Mouse (Mus musculus) midbrain, embryonic 16.5 days (tissue): ENCODE data around the gene Tnfrsf9. TPM values are rescaled to one million over a fixed set of nuclear protein-coding genes. Genes with fewer than 3 reads are reported as not detected.

Source experiments
- ATAC-seq: fragments of 200-750 bp; cut with Nextera tagmentation; 2 replicates; pipeline ENCODE4 v1.8.0; 2017; ENCODE audit warnings: moderate TSS enrichment
- H3K27ac ChIP-seq: fragments of 300-500 bp; sonication (generic); 2 replicates; pipeline ENCODE4 v1.5.1; 2014; ENCODE audit warnings: mild to moderate bottlenecking, low read length, mixed read lengths
- H3K27me3 ChIP-seq: fragments of 300-500 bp; sonication (generic); 2 replicates; pipeline ENCODE4 v1.6.1; 2014; ENCODE audit warnings: low read depth, low read length, mixed read lengths; ENCODE audit not compliant: control insufficient read depth, insufficient read depth
- H3K36me3 ChIP-seq: fragments of 300-500 bp; sonication (generic); 2 replicates; pipeline ENCODE4 v1.6.1; 2014; ENCODE audit warnings: mild to moderate bottlenecking, low read length, moderate library complexity, mixed read lengths; ENCODE audit not compliant: control insufficient read depth, insufficient read depth
- H3K4me1 ChIP-seq: fragments of 300-500 bp; sonication (generic); 2 replicates; pipeline ENCODE4 v1.6.1; 2014; ENCODE audit warnings: mild to moderate bottlenecking, low read length, mixed read lengths; ENCODE audit not compliant: control insufficient read depth, insufficient read depth
- H3K4me2 ChIP-seq: fragments of 300-500 bp; sonication (generic); 2 replicates; pipeline ENCODE4 v1.6.1; 2014; ENCODE audit warnings: mild to moderate bottlenecking, low read length, mixed read lengths
- H3K4me3 ChIP-seq: fragments of 300-500 bp; sonication (generic); 2 replicates; pipeline ENCODE4 v1.5.1; 2014; ENCODE audit warnings: low read depth, mild to moderate bottlenecking, low read length, moderate library complexity, mixed read lengths
- H3K9ac ChIP-seq: fragments of 300-500 bp; sonication (generic); 2 replicates; pipeline ENCODE4 v1.6.1; 2014; ENCODE audit warnings: low read depth, low read length, mixed read lengths
- H3K9me3 ChIP-seq: fragments of 300-500 bp; sonication (generic); replicated peaks from 2 replicates; pipeline ENCODE4 v1.6.1; 2014; ENCODE audit warnings: mild to moderate bottlenecking, low read length, mixed read lengths; ENCODE audit not compliant: control insufficient read depth, poor library complexity, severe bottlenecking
- WGBS: fragments of 180-500 bp; shearing (Covaris S2); extraction: QIAGEN DNeasy Blood & Tissue Kit; methylation state at CpG from one replicate; pipeline ENCODE4 v1.1.7; 2014; 5-methylcytosine and 5-hydroxymethylcytosine counted together
- polyA plus RNA-seq: library from polyadenylated mRNA; unstranded; fragments of >200 nt; fragmentation: Nextera tagmentation; extraction: Ambion mirVana; gene quantifications from 2 replicates; pipeline ENCODE4 v1.2.1, GENCODE M21; 2015

Gene Tnfrsf9
- polyA plus RNA-seq, 1 experiment from 2014 or later = 0.38 TPM

DNA sequence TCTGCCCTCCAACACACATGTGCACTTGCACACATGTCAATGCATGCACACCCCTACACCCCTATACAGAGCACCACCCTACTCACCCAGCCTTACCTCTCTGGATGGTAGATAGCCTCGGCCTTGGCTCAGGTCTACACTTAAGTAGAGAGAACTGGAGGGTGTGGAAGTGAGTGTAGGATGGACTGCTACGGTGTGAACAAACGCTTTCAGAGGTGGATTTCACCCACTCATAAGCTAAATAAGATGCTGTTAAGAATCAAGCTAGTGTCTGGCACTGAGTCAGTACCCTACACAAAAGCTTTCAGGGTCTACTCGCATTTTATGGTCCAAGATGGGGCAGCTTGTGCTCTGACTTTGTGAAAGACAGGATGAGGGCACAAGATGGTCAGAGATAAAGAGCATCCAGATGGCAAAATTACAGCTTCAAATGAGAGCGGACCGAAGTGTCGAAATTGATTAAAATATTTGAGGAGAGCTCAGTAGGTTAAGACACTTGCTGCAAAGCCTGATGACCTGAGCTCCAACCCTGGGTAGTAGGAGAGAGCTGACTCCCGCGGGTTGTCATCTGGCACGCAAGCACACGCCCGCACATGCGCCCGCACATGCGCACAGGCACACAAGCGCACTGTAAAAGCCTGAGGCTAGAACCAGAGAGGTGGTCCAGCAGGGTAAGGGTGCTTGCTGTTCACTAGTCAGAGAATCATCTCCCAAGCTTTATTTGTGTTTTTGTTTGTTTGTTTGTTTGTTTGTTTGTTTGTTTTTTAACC is 23.1 kb downstream of the Tnfrsf9 start:
- H3K9me3 ChIP-seq = no peaks in the 10 kb centered on the region
- ATAC-seq = no peak
- WGBS = 80% methylated on average over 16 of the region's 16 CpGs

GRCm38 (mm10) chr4:150938063-150938452 is 23.7 kb downstream of the Tnfrsf9 start:
- H3K27me3 ChIP-seq = no peaks in the 10 kb centered on the region
- no peak overlapping the region for H3K4me3 ChIP-seq
- ATAC-seq = no peak
- peak overlapping the region; percentile 12; the same call in 1 of the 2 replicates for H3K4me2 ChIP-seq
- no peak overlapping the region for H3K27ac ChIP-seq
- H3K4me1 ChIP-seq = no peaks in the 10 kb centered on the region
- H3K9me3 ChIP-seq = no peaks in the 10 kb centered on the region
- H3K9ac ChIP-seq = no peak overlapping the region
- 66% methylated on average over 14 of the region's 14 CpGs for WGBS
- no peaks in the 10 kb centered on the region for H3K36me3 ChIP-seq

More for the DNA sequence above, 23.1 kb downstream of the Tnfrsf9 start:
- no peak overlapping the region for H3K4me3 ChIP-seq
- no peak overlapping the region for H3K27ac ChIP-seq
- H3K36me3 ChIP-seq = no peaks in the 10 kb centered on the region
- H3K27me3 ChIP-seq = no peaks in the 10 kb centered on the region
- no peaks in the 10 kb centered on the region for H3K4me1 ChIP-seq
- no peak overlapping the region for H3K9ac ChIP-seq
- peak overlapping the region; percentile 12; the same call in 1 of the 2 replicates for H3K4me2 ChIP-seq

- H3K4me3 ChIP-seq = no peak overlapping the region
- no peaks in the 10 kb centered on the region for H3K9me3 ChIP-seq
- H3K4me1 ChIP-seq = no peaks in the 10 kb centered on the region
- no peak overlapping the region for H3K4me2 ChIP-seq
- H3K27ac ChIP-seq = no peak overlapping the region
- 66% methylated on average over 13 of the region's 13 CpGs for WGBS
- no peaks in the 10 kb centered on the region for H3K36me3 ChIP-seq
- H3K9ac ChIP-seq = no peak overlapping the region
- ATAC-seq = no peak
- H3K27me3 ChIP-seq = no peaks in the 10 kb centered on the region
Observed at GRCm38 (mm10) chr4:150939991-150940651, 25.8 kb downstream of the Tnfrsf9 start.

DNA sequence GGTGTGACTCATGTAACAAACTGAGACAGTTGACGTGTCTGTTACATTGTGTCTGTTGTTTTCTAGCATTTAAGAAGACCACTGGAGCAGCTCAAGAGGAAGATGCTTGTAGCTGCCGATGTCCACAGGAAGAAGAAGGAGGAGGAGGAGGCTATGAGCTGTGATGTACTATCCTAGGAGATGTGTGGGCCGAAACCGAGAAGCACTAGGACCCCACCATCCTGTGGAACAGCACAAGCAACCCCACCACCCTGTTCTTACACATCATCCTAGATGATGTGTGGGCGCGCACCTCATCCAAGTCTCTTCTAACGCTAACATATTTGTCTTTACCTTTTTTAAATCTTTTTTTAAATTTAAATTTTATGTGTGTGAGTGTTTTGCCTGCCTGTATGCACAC is 30.3 kb downstream of the Tnfrsf9 start:
- no peaks in the 10 kb centered on the region for H3K4me1 ChIP-seq
- H3K36me3 ChIP-seq = no peaks in the 10 kb centered on the region
- ATAC-seq = no peak
- 94% methylated on average over 7 of the region's 7 CpGs for WGBS
- no peak overlapping the region for H3K9ac ChIP-seq
- H3K27me3 ChIP-seq = no peaks in the 10 kb centered on the region
- no peak overlapping the region for H3K4me2 ChIP-seq
- H3K9me3 ChIP-seq = no peaks in the 10 kb centered on the region
- H3K4me3 ChIP-seq = no peak overlapping the region
- H3K27ac ChIP-seq = no peak overlapping the region

DNA sequence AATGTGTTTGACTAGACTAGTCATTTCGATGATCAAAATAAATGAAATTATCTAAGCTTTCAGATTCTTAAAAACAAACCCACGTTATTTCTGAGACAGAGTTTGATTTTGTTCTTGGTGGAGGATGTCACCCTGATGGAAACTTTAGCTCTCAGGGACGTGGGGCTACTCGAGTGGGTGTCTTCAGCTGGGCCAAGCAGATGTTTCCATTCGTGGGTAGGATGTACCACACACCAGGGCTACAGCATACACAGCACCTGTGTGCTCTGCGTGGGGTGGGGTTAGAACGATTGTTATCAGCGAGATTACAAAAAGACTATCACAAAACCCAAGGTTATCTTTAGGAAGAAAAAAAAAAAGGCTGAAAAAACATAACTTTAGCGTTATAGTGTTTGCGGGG is 36.6 kb downstream of the Tnfrsf9 start:
- H3K27ac ChIP-seq = no peak overlapping the region
- 87% methylated on average over 10 of the region's 10 CpGs for WGBS
- no peak overlapping the region for H3K9ac ChIP-seq
- ATAC-seq = no peak
- no peak overlapping the region for H3K4me3 ChIP-seq
- no peaks in the 10 kb centered on the region for H3K27me3 ChIP-seq
- H3K36me3 ChIP-seq = no peaks in the 10 kb centered on the region
- H3K4me1 ChIP-seq = no peaks in the 10 kb centered on the region
- no peak overlapping the region for H3K4me2 ChIP-seq
- H3K9me3 ChIP-seq = no peaks in the 10 kb centered on the region

- Histone ChIP-seq H3K4me2 (no peak overlapping the region), H3K4me1 (peaks cover 3% of the 10 kb centered on the region; the same call in 1 of the 2 replicates), H3K9ac (no peak overlapping the region), H3K27ac (0 out of 2 replicates have a peak overlapping the region, but pooled peaks have one; percentile 29), H3K27me3 (no peaks in the 10 kb centered on the region), H3K36me3 (no peaks in the 10 kb centered on the region), H3K4me3 (no peak overlapping the region), H3K9me3 (no peaks in the 10 kb centered on the region)
- WGBS = 35% methylated on average over 13 of the region's 13 CpGs
- ATAC-seq = peak; percentile 76; the same call in 1 of the 2 replicates
Observed at GRCm38 (mm10) chr4:150956369-150957105, 42.2 kb downstream of the Tnfrsf9 start.

DNA sequence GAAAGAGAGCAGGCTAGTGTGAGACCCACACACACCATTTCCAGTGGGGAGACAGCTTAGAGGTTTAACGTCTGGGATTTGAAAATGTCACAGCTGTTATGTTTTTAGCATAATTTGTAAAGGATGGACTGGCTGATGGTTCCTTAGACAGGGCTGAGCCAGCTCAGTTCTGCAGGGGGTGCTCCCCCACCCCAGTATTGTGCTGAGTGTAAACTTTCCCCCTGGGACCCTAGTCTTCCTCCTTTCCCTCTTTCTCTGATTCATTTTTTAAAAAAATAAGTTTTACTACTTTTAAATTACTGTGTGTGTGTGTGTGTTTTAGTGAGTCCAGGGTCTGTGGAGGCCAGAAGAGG is 42.7 kb downstream of the Tnfrsf9 start:
- Histone ChIP-seq H3K4me3 (no peak overlapping the region), H3K9ac (no peak overlapping the region), H3K27ac (0 out of 2 replicates have a peak overlapping the region, but pooled peaks have one; percentile 12), H3K4me2 (no peak overlapping the region), H3K4me1 (peaks cover 3% of the 10 kb centered on the region; the same call in 1 of the 2 replicates), H3K36me3 (no peaks in the 10 kb centered on the region), H3K27me3 (no peaks in the 10 kb centered on the region), H3K9me3 (no peaks in the 10 kb centered on the region)
- 13% methylated on average over 1 of the region's 1 CpGs for WGBS
- ATAC-seq = no peak

DNA sequence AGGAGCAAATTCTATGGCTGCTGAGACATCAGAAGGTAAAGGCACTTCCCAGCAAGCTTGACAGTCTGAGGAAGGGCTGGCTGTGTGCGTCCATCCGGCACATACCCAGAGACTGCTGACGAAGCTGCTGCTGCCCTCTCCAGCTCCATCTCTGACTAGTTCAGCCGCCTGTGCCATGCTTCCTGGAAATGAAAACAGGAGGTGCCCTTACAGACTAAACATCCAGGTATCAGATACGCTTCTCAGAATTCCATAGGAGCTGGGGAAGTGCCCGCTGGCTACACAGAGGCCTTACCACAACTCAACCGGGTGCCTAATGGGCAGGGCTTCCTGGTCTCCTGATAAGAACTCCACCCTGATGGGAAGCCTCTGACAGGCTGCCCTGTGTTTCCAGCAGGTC is 44.2 kb downstream of the Tnfrsf9 start:
- WGBS = 87% methylated on average over 7 of the region's 7 CpGs
- no peaks in the 10 kb centered on the region for H3K36me3 ChIP-seq
- no peak overlapping the region for H3K4me2 ChIP-seq
- no peak overlapping the region for H3K9ac ChIP-seq
- H3K27ac ChIP-seq = no peak overlapping the region
- no peak for ATAC-seq
- H3K4me3 ChIP-seq = no peak overlapping the region
- no peaks in the 10 kb centered on the region for H3K27me3 ChIP-seq
- no peaks in the 10 kb centered on the region for H3K9me3 ChIP-seq
- peaks cover 3% of the 10 kb centered on the region; the same call in 1 of the 2 replicates for H3K4me1 ChIP-seq
